31 mouse cellular contexts compared by ENCODE assay signal in genomic region chr11:84078601-84079000, GRCm38 (mm10). TPM values are rescaled to one million over a fixed set of nuclear protein-coding genes. Genes with fewer than 3 reads are reported as not detected.
DNase-seq lines count a peak whose midpoint lies in the region; ATAC-seq and TF ChIP-seq lines count a peak whose summit lies in the region.
"Had no signal": no experiment of that assay in that cellular context is flagged by ENCODE, and none has a peak within 500 bp of the region (broad histone marks: within the 10 kb centered on the region; RNA-seq: fewer than 3 reads in every experiment).

No protein-coding gene starts in this region.

- no peak for TF ChIP-seq POLR2A in kidney, adult 2 months (IDR thresholded peaks at IDR 0.05; ENCODE audit: low read depth, low read length)
- TF ChIP-seq POLR2A in olfactory bulb, adult 2 months (IDR thresholded peaks at IDR 0.05; ENCODE audit: insufficient read depth, low read depth, low read length) = no peak

- H3K36me3 ChIP-seq in forebrain, embryonic 13.5 days (ENCODE audit: poor library complexity, severe bottlenecking) = peaks cover 48% of the 10 kb centered on the region
- peaks cover 55% of the 10 kb centered on the region for H3K36me3 ChIP-seq in forebrain, embryonic 10.5 days (replicated peaks)
- H3K36me3 ChIP-seq in kidney, embryonic 15.5 days = peaks cover 48% of the 10 kb centered on the region
- no peaks in the 10 kb centered on the region; the same call in 1 of the 2 replicates for H3K36me3 ChIP-seq in kidney, adult 2 months (ENCODE audit: control insufficient read depth, insufficient read depth, low read length)
- H3K36me3 ChIP-seq in lung, embryonic 16.5 days (ENCODE audit: control insufficient read depth, insufficient read depth, low read length) = peaks cover 11% of the 10 kb centered on the region

- H3K9me3 ChIP-seq in forebrain, embryonic 13.5 days (replicated peaks) = no peaks in the 10 kb centered on the region
- H3K9me3 ChIP-seq in forebrain, embryonic 10.5 days = no peaks in the 10 kb centered on the region
- no peaks in the 10 kb centered on the region for H3K9me3 ChIP-seq in kidney, embryonic 15.5 days (replicated peaks)
- H3K9me3 ChIP-seq in lung, embryonic 16.5 days (ENCODE audit: control insufficient read depth, low read length) = no peaks in the 10 kb centered on the region
- H3K9me3 ChIP-seq: embryonic facial prominence, embryonic 15.5 days; heart, embryonic 15.5 days; hindbrain, embryonic 12.5 days; intestine, embryonic 15.5 days; limb, embryonic 13.5 days; liver, embryonic 12.5 days; neural tube, embryonic 12.5 days had no signal

- WGBS in forebrain, embryonic 13.5 days = 81% methylated on average over 9 of the region's 9 CpGs
- WGBS in forebrain, embryonic 10.5 days = 89% methylated on average over 9 of the region's 9 CpGs
- WGBS in kidney, embryonic 15.5 days = 88% methylated on average over 9 of the region's 9 CpGs
- WGBS in kidney, adult 2 months = 76% methylated on average over 9 of the region's 9 CpGs
- 76% methylated on average over 9 of the region's 9 CpGs for WGBS in lung, embryonic 16.5 days
- 35% methylated on average over 9 of the region's 9 CpGs for WGBS in olfactory bulb, adult 2 months

- DNase-seq in forebrain, embryonic 10.5 days (ENCODE audit: extremely low spot score, low spot score) = no peak
- DNase-seq in kidney, adult 2 months = no peak
- DNase-seq in lung, postnatal 4 days = no peak
- DNase-seq in heart, postnatal 4 days = no peak
- DNase-seq: adrenal gland, postnatal 14 days; cerebellum, adult 11-12 months; cerebellum, adult 9-11 months; embryo, embryonic 11 days; layer of hippocampus, adult 9-11 months; liver, postnatal 0 days; lung, postnatal 14 days; right cerebral cortex, postnatal 4 days; thymus, adult 2 months; thymus, postnatal 36 days had no signal

- TF ChIP-seq CTCF in kidney, adult 2 months (conservative IDR thresholded peaks at IDR 0.05; ENCODE audit: insufficient read depth, insufficient read length, low read depth, low read length) = no peak
- TF ChIP-seq CTCF in olfactory bulb, adult 2 months (IDR thresholded peaks at IDR 0.05; ENCODE audit: insufficient read depth, low read depth, low read length) = no peak

- H3K9ac ChIP-seq in forebrain, embryonic 13.5 days = no peak overlapping the region
- H3K9ac ChIP-seq in kidney, embryonic 15.5 days = no peak overlapping the region
- no peak overlapping the region for H3K9ac ChIP-seq in lung, embryonic 16.5 days (ENCODE audit: low read length)
- H3K9ac ChIP-seq: embryonic facial prominence, embryonic 15.5 days; heart, embryonic 15.5 days; hindbrain, embryonic 12.5 days; intestine, embryonic 15.5 days; limb, embryonic 13.5 days; liver, embryonic 12.5 days; liver, postnatal 0 days; neural tube, embryonic 12.5 days had no signal

- H3K4me2 ChIP-seq in forebrain, embryonic 13.5 days = no peak overlapping the region
- H3K4me2 ChIP-seq in kidney, embryonic 15.5 days = no peak overlapping the region
- no peak overlapping the region for H3K4me2 ChIP-seq in lung, embryonic 16.5 days (ENCODE audit: low read depth, low read length)
- H3K4me2 ChIP-seq: embryonic facial prominence, embryonic 15.5 days; heart, embryonic 15.5 days; hindbrain, embryonic 12.5 days; intestine, embryonic 15.5 days; limb, embryonic 13.5 days; liver, embryonic 12.5 days; midbrain, embryonic 11.5 days; neural tube, embryonic 12.5 days had no signal

- ATAC-seq in forebrain, embryonic 13.5 days = no peak
- no peak for ATAC-seq in kidney, embryonic 15.5 days (replicated peaks; ENCODE audit: low FRiP score)
- ATAC-seq in lung, embryonic 16.5 days (ENCODE audit: low read depth) = no peak
- ATAC-seq: forebrain, embryonic 14.5 days; hindbrain, postnatal 0 days; intestine, embryonic 15.5 days; liver, embryonic 12.5 days; liver, postnatal 0 days; midbrain, embryonic 16.5 days had no signal

- H3K27ac ChIP-seq in forebrain, embryonic 13.5 days = 0 out of 2 replicates have a peak overlapping the region, but pooled peaks have one; percentile 3
- H3K27ac ChIP-seq in forebrain, embryonic 10.5 days = no peak overlapping the region
- H3K27ac ChIP-seq in kidney, embryonic 15.5 days = peak overlapping the region; percentile 64
- H3K27ac ChIP-seq in kidney, adult 2 months (ENCODE audit: insufficient read depth, low read depth, low read length) = no peak overlapping the region
- 0 out of 2 replicates have a peak overlapping the region, but pooled peaks have one; percentile 7 for H3K27ac ChIP-seq in lung, embryonic 16.5 days (ENCODE audit: low read length)
- peak overlapping the region; percentile 48; the same call in 1 of the 2 replicates for H3K27ac ChIP-seq in olfactory bulb, adult 2 months (ENCODE audit: insufficient read depth, low read depth, low read length)
- H3K27ac ChIP-seq: embryonic facial prominence, embryonic 15.5 days; hindbrain, embryonic 12.5 days; hindbrain, postnatal 0 days; intestine, embryonic 15.5 days; limb, embryonic 13.5 days; liver, embryonic 12.5 days; neural tube, embryonic 12.5 days had no signal

- no peaks in the 10 kb centered on the region for H3K27me3 ChIP-seq in forebrain, embryonic 13.5 days
- no peaks in the 10 kb centered on the region for H3K27me3 ChIP-seq in forebrain, embryonic 10.5 days (ENCODE audit: poor library complexity, severe bottlenecking)
- no peaks in the 10 kb centered on the region for H3K27me3 ChIP-seq in kidney, embryonic 15.5 days
- no peaks in the 10 kb centered on the region for H3K27me3 ChIP-seq in kidney, adult 2 months (replicated peaks; ENCODE audit: control insufficient read depth, insufficient read depth, low read length)
- H3K27me3 ChIP-seq in lung, embryonic 16.5 days (ENCODE audit: control insufficient read depth, insufficient read depth, low read depth, low read length) = no peaks in the 10 kb centered on the region
- H3K27me3 ChIP-seq: embryonic facial prominence, embryonic 15.5 days; heart, embryonic 15.5 days; hindbrain, embryonic 12.5 days; intestine, embryonic 15.5 days; limb, embryonic 13.5 days; neural tube, embryonic 12.5 days; Patski had no signal

- H3K4me1 ChIP-seq in forebrain, embryonic 13.5 days = 0 out of 2 replicates have a peak, but pooled peaks cover 4% of the 10 kb centered on the region
- peaks cover 1% of the 10 kb centered on the region for H3K4me1 ChIP-seq in forebrain, embryonic 10.5 days
- peaks cover 11% of the 10 kb centered on the region for H3K4me1 ChIP-seq in kidney, embryonic 15.5 days
- peaks cover 20% of the 10 kb centered on the region for H3K4me1 ChIP-seq in kidney, adult 2 months (ENCODE audit: control insufficient read depth, insufficient read depth, low read length)
- peaks cover 28% of the 10 kb centered on the region for H3K4me1 ChIP-seq in lung, embryonic 16.5 days (replicated peaks; ENCODE audit: control insufficient read depth, insufficient read depth, low read length)
- H3K4me1 ChIP-seq in olfactory bulb, adult 2 months (ENCODE audit: control insufficient read depth, insufficient read depth, low read length) = peaks cover 13% of the 10 kb centered on the region
- H3K4me1 ChIP-seq: hindbrain, embryonic 12.5 days; liver, embryonic 12.5 days; neural tube, embryonic 12.5 days had no signal

- no peak overlapping the region for H3K4me3 ChIP-seq in forebrain, embryonic 13.5 days
- no peak overlapping the region for H3K4me3 ChIP-seq in forebrain, embryonic 10.5 days
- no peak overlapping the region for H3K4me3 ChIP-seq in kidney, embryonic 15.5 days (replicated peaks)
- no peak overlapping the region for H3K4me3 ChIP-seq in kidney, adult 2 months (ENCODE audit: insufficient read depth, low read depth, low read length)
- H3K4me3 ChIP-seq in lung, embryonic 16.5 days (ENCODE audit: low read length) = no peak overlapping the region
- H3K4me3 ChIP-seq in olfactory bulb, adult 2 months (ENCODE audit: insufficient read depth, low read depth, low read length) = no peak overlapping the region
- H3K4me3 ChIP-seq: embryonic facial prominence, embryonic 15.5 days; heart, embryonic 15.5 days; hindbrain, embryonic 12.5 days; intestine, embryonic 15.5 days; limb, embryonic 13.5 days; liver, embryonic 12.5 days; neural tube, embryonic 12.5 days had no signal

RNA-seq across cellular contexts. Expression of gene Dusp14, which starts 9.5 kb away (rescaled TPM):
- 27.6 and 33.8 TPM in 2 replicates for polyA plus RNA-seq in forebrain, embryonic 13.5 days (2015; fragmentation: Nextera tagmentation; extraction: Ambion mirVana)
- 12.0 and 12.5 TPM in 2 replicates for polyA plus RNA-seq in forebrain, embryonic 10.5 days (2016; fragmentation: Nextera tagmentation; extraction: Ambion mirVana)
- 30.2 and 32.6 TPM in 2 replicates for polyA plus RNA-seq in kidney, embryonic 15.5 days (2015; fragmentation: Nextera tagmentation; extraction: Ambion mirVana)
- 60.3 and 65.0 TPM in 2 replicates for polyA plus RNA-seq in kidney, adult 2 months (2012; rRNA removed)
- polyA plus RNA-seq in lung, embryonic 16.5 days (2015; fragmentation: Nextera tagmentation; extraction: Ambion mirVana) = 26.1 and 29.8 TPM in 2 replicates
- not detected in 2 replicates for polyA plus RNA-seq in olfactory bulb, adult 2 months (2012; ENCODE audit: insufficient read depth, insufficient read length, low replicate concordance, missing spikeins)
- 1 to 10 TPM in 1 of 2 experiments, under 1 TPM in 1; 0.29 to 1.4 TPM for total RNA-seq in heart, postnatal 4 days (2021)
- total RNA-seq: megakaryocyte progenitor cell, adult 5-6 weeks had no signal

RNA-seq across cellular contexts. Expression of gene Tada2a, which starts 50.8 kb away (rescaled TPM):
- polyA plus RNA-seq in forebrain, embryonic 13.5 days (2015; fragmentation: Nextera tagmentation; extraction: Ambion mirVana) = 38.8 and 40.1 TPM in 2 replicates
- 43.6 and 43.7 TPM in 2 replicates for polyA plus RNA-seq in forebrain, embryonic 10.5 days (2016; fragmentation: Nextera tagmentation; extraction: Ambion mirVana)
- 34.6 and 35.1 TPM in 2 replicates for polyA plus RNA-seq in kidney, embryonic 15.5 days (2015; fragmentation: Nextera tagmentation; extraction: Ambion mirVana)
- polyA plus RNA-seq in kidney, adult 2 months (2012; rRNA removed) = 5.2 and 5.6 TPM in 2 replicates
- 31.6 and 32.4 TPM in 2 replicates for polyA plus RNA-seq in lung, embryonic 16.5 days (2015; fragmentation: Nextera tagmentation; extraction: Ambion mirVana)
- polyA plus RNA-seq in olfactory bulb, adult 2 months (2012; ENCODE audit: insufficient read depth, insufficient read length, low replicate concordance, missing spikeins) = not detected in 2 replicates
- total RNA-seq in heart, postnatal 4 days (2021) = 10 to 100 TPM; 11.8 to 12.0 TPM

RNA-seq across cellular contexts. Expression of gene Acaca, which starts 50.9 kb away (rescaled TPM):
- polyA plus RNA-seq in forebrain, embryonic 13.5 days (2015; fragmentation: Nextera tagmentation; extraction: Ambion mirVana) = 20.5 and 22.6 TPM in 2 replicates
- 25.6 and 26.8 TPM in 2 replicates for polyA plus RNA-seq in forebrain, embryonic 10.5 days (2016; fragmentation: Nextera tagmentation; extraction: Ambion mirVana)
- polyA plus RNA-seq in kidney, embryonic 15.5 days (2015; fragmentation: Nextera tagmentation; extraction: Ambion mirVana) = 11.6 and 14.4 TPM in 2 replicates
- 38.5 and 41.9 TPM in 2 replicates for polyA plus RNA-seq in kidney, adult 2 months (2012; rRNA removed)
- 11.2 and 11.3 TPM in 2 replicates for polyA plus RNA-seq in lung, embryonic 16.5 days (2015; fragmentation: Nextera tagmentation; extraction: Ambion mirVana)
- 53.0 TPM in 1 of 2 replicates, not detected in the other for polyA plus RNA-seq in olfactory bulb, adult 2 months (2012; ENCODE audit: insufficient read depth, insufficient read length, low replicate concordance, missing spikeins)
- total RNA-seq in heart, postnatal 4 days (2021) = 10 to 100 TPM; 25.0 to 28.4 TPM

Comparison
In these comparisons a context has a peak if more than half of its experiments do, and no peak if none do; other contexts are left out.
1. H3K27ac ChIP-seq: peak in forebrain, embryonic 13.5 days (single experiment), kidney, embryonic 15.5 days (single experiment), lung, embryonic 16.5 days (single experiment) and olfactory bulb, adult 2 months (single experiment); none in forebrain, embryonic 10.5 days (single experiment) and kidney, adult 2 months (single experiment).
2. RNA of gene Dusp14, which starts 9.5 kb away (polyA plus RNA-seq): 60.3 to 65.0 TPM in kidney, adult 2 months, 27.6 to 33.8 TPM in forebrain, embryonic 13.5 days, 30.2 to 32.6 TPM in kidney, embryonic 15.5 days, 26.1 to 29.8 TPM in lung, embryonic 16.5 days and 12.0 to 12.5 TPM in forebrain, embryonic 10.5 days; not detected in olfactory bulb, adult 2 months; every median in the first group is over 10 times any median in the second.